Mouse (Mus musculus): ENCODE data around the gene Tubgcp4. TPM values are rescaled to one million over a fixed set of nuclear protein-coding genes. Genes with fewer than 3 reads are reported as not detected.
A peak's percentile ranks its signal among the peaks of the same experiment; 100 is the strongest.

The Tubgcp4 gene
- total RNA-seq, 2 experiments from 2014 or later, result 23.5 to 23.8 TPM

DNA sequence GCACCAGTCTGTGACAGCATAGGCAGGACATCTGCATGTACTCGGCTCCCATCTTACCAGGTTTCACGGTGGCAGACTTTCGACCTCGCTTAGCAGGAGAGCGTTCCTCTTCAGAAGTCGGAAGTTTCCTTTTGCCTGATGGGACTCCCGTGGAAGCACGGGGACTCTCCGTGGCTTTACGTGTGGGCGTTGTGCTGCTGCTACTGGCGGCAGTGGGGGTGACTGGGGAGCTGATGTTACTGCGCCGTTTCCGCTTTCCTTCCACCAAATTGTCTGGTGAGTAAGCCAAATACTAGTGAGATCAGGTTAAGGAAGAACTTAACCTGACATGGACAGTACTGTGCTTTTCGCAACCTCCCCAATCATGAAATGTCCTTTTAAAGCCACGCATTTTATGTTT lies 33.8 kb downstream of the Tubgcp4 start:
- no peak for DNase-seq

DNA sequence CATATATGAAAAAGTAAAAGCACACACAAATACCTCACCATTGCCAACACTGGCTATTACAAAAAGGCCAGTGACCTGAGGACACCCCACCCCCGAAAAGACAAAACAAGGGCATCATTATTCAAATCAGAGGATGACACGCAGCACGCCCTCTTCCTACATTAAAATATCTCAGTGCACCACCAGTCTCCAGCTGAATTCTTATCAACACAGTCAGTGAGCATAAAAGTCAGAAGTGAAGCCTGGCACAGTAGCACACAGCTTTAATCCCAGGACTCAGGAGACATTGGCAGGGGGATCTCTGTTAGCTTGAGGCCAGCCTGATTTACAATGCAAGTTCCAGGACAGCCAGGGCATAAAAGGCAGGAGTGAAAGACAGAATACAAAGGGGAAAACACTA lies 36.1 kb downstream of the Tubgcp4 start:
- no peak for DNase-seq

GRCm38 (mm10) chr2:121214491-121214890 lies 44.0 kb downstream of the Tubgcp4 start:
- DNase-seq, result peak; percentile 42

GRCm38 (mm10) chr2:121219177-121219576 lies 48.7 kb downstream of the Tubgcp4 start:
- DNase-seq, result no peak

- no peak for DNase-seq
Observed at GRCm38 (mm10) chr2:121219994-121220393, 49.5 kb downstream of the Tubgcp4 start.

- no peak for DNase-seq
Observed at GRCm38 (mm10) chr2:121223010-121223409, 52.6 kb downstream of the Tubgcp4 start.

GRCm38 (mm10) chr2:121228135-121228534 lies 57.7 kb downstream of the Tubgcp4 start:
- DNase-seq, result no peak

GRCm38 (mm10) chr2:121235460-121236072 lies 65.1 kb downstream of the Tubgcp4 start:
- no peak for DNase-seq

GRCm38 (mm10) chr2:121239426-121239825 lies 69.0 kb downstream of the Tubgcp4 start:
- no peak for DNase-seq

- no peak for DNase-seq
Observed at GRCm38 (mm10) chr2:121244099-121244498, 73.6 kb downstream of the Tubgcp4 start.

Other genes starting within 250 kb of the Tubgcp4 start
- gene Ubr1, start 199.9 kb upstream of the Tubgcp4 start, total RNA-seq (2021), result 10 to 100 TPM; 27.4 to 27.5 TPM
- 1 to 10 TPM; 1.8 to 2.3 TPM for gene Tmem62, start 193.6 kb upstream of the Tubgcp4 start, total RNA-seq (2021)
- 10 to 100 TPM; 26.1 to 29.3 TPM for gene Ccndbp1, start 162.3 kb upstream of the Tubgcp4 start, total RNA-seq (2021)
- under 1 TPM; 0.48 to 0.61 TPM for gene Epb42, start 133.6 kb upstream of the Tubgcp4 start, total RNA-seq (2021)
- not detected for gene Tgm5, start 84.8 kb upstream of the Tubgcp4 start, total RNA-seq (2021)
- gene Tgm7, start 60.9 kb upstream of the Tubgcp4 start, total RNA-seq (2021), result not detected
- 10 to 100 TPM; 11.8 to 12.3 TPM for gene Adal, start 30.2 kb upstream of the Tubgcp4 start, total RNA-seq (2021)
- gene Lcmt2, start 30.0 kb upstream of the Tubgcp4 start, total RNA-seq (2021), result 10 to 100 TPM; 11.2 to 14.3 TPM
- gene Zscan29, start 471 bp downstream of the Tubgcp4 start, total RNA-seq (2021), result 1 to 10 TPM; 7.6 to 8.3 TPM
- 10 to 100 TPM; 66.8 to 67.9 TPM for gene Trp53bp1, start 100.8 kb downstream of the Tubgcp4 start, total RNA-seq (2021)
- gene Map1a, start 118.9 kb downstream of the Tubgcp4 start, total RNA-seq (2021), result 10 to 100 TPM; 16.5 to 18.2 TPM
- 10 to 100 TPM; 22.4 to 22.8 TPM for gene Ppip5k1, start 184.7 kb downstream of the Tubgcp4 start, total RNA-seq (2021)
- gene Ckmt1, start 187.1 kb downstream of the Tubgcp4 start, total RNA-seq (2021), result 1 to 10 TPM; 1.1 to 2.9 TPM
- gene Strc, start 216.5 kb downstream of the Tubgcp4 start, total RNA-seq (2021), result not detected
- 100 to 1,000 TPM; 200 to 203 TPM for gene Pdia3, start 243.1 kb downstream of the Tubgcp4 start, total RNA-seq (2021)
- gene Catsper2, start 243.1 kb downstream of the Tubgcp4 start, total RNA-seq (2021), result 1 to 10 TPM; 3.3 to 3.7 TPM